Mouse (Mus musculus) stomach, postnatal 0 days (tissue): ENCODE measurements around the gene Guca2a. TPM values are rescaled to one million over a fixed set of nuclear protein-coding genes. Genes with fewer than 3 reads are reported as not detected.

ENCODE experiments used
- ATAC-seq: fragments of 200-750 bp; cut with Nextera tagmentation; 2 replicates; pipeline ENCODE4 v1.8.0; 2017; ENCODE audit not compliant: low FRiP score, low TSS enrichment
- DNase-seq: peaks from one replicate; pipeline ENCODE4 v3.0.0-alpha.2; 2016; ENCODE audit warnings: low spot score
- H3K27ac ChIP-seq: fragments of 300-500 bp; sonication (generic); replicated peaks from 2 replicates; pipeline ENCODE4 v1.5.1; 2014; ENCODE audit warnings: mild to moderate bottlenecking, control low read depth
- H3K27me3 ChIP-seq: fragments of 300-500 bp; sonication (generic); 2 replicates; pipeline ENCODE4 v1.6.1; 2014; ENCODE audit warnings: low read length; ENCODE audit not compliant: control insufficient read depth, insufficient read depth
- H3K36me3 ChIP-seq: fragments of 300-500 bp; sonication (generic); 2 replicates; pipeline ENCODE4 v1.6.1; 2014; ENCODE audit warnings: low read length, mixed read lengths; ENCODE audit not compliant: control insufficient read depth, insufficient read depth
- H3K4me1 ChIP-seq: fragments of 300-500 bp; sonication (generic); replicated peaks from 2 replicates; pipeline ENCODE4 v1.6.1; 2014; ENCODE audit warnings: antibody characterized with exemption; ENCODE audit not compliant: control insufficient read depth, insufficient read depth
- H3K4me2 ChIP-seq: fragments of 300-500 bp; sonication (generic); replicated peaks from 2 replicates; pipeline ENCODE4 v1.6.1; 2014; ENCODE audit warnings: low read depth, mild to moderate bottlenecking, control low read depth, moderate library complexity
- H3K4me3 ChIP-seq: fragments of 300-500 bp; sonication (generic); 2 replicates; pipeline ENCODE4 v1.5.1; 2014; ENCODE audit warnings: low read depth, low read length, control low read depth
- H3K9ac ChIP-seq: fragments of 300-500 bp; sonication (generic); 2 replicates; pipeline ENCODE4 v1.6.1; 2014; ENCODE audit warnings: mild to moderate bottlenecking, low read length, control low read depth, mixed read lengths
- H3K9me3 ChIP-seq: fragments of 300-500 bp; sonication (generic); 2 replicates; pipeline ENCODE4 v1.6.1; 2016; ENCODE audit warnings: low read length; ENCODE audit not compliant: control insufficient read depth
- CTCF ChIP-seq: IDR thresholded peaks from 2 replicates; pipeline ENCODE4 v1.5.1; 2016; ENCODE audit warnings: antibody characterized with exemption, low read depth, mild to moderate bottlenecking, moderate library complexity
- EP300 ChIP-seq: optimal IDR thresholded peaks from 2 replicates; pipeline ENCODE3; 2016; ENCODE audit warnings: antibody characterized with exemption
- WGBS: fragments of 180-500 bp; shearing (Covaris S2); extraction: QIAGEN DNeasy Blood & Tissue Kit; methylation state at CpG from one replicate; pipeline ENCODE4 v1.1.7; 2014; 5-methylcytosine and 5-hydroxymethylcytosine counted together
- polyA plus RNA-seq: library from polyadenylated mRNA; unstranded; fragments of >200 nt; fragmentation: Nextera tagmentation; extraction: Ambion mirVana; gene quantifications from 2 replicates; pipeline ENCODE4 v1.2.1, GENCODE M21; 2015

Guca2a gene
- polyA plus RNA-seq, 1 experiment from 2014 or later = 1.0 TPM

DNA sequence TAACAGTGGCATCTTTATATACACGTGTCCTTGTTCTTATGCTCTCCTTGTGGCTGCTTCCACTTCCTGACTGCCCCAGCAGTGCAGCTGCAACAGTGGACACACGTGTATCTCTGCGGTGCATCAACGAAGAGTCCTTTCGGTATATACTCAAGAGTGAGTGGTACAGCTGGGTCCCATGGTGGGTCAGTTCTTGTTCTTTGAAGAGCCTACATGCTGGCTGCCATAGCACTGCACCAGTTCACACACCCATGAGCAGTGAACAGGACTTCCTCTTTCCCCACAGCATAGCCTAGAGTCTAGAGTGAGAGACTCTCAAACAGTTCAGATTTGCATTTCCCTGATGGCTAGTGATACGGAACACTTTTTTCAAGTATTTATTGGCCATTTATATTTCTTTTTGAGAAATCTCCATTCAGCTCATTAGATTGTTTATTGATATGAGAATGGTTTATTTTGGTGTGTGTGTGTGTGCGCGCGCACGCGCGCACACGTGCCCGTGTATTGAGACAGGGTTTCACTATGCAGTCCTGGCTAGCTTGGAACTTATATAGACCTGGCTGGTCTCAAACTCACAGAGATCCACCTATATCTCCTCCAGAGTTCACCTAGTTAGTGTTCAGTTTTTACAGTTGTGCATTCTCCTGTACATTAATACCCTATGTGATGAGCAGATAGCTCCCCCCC lies 26.0 kb downstream of the Guca2a start:
- Histone ChIP-seq H3K27me3 (no peaks in the 10 kb centered on the region), H3K36me3 (no peaks in the 10 kb centered on the region), H3K27ac (no peak overlapping the region), H3K4me2 (no peak overlapping the region), H3K4me3 (no peak overlapping the region), H3K9ac (no peak overlapping the region), H3K4me1 (no peaks in the 10 kb centered on the region), H3K9me3 (no peaks in the 10 kb centered on the region)
- ATAC-seq (no peak), DNase-seq (no peak)
- 92% methylated on average over 14 of the region's 14 CpGs for WGBS
- no peak for TF ChIP-seq CTCF
- TF ChIP-seq EP300 = no peak

DNA sequence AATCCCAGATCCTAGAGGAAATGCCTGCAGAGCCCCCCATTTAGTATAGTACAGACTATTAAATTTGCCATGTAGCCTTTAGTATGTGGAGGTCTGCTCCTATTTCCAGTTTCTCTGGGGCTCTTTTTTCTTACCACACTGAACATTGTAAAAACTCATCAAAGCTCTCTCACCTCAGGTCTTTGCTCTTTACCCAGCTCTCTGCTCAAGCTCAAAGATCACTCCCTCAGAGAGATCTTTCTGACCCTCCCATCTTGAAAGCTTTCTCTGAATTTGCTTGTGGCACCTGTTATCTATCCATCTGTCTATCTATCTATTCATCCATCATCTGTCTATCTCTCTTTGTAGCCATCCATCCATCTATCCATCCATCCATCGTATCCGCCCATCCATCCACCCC lies 27.7 kb downstream of the Guca2a start:
- Histone ChIP-seq H3K9me3 (no peaks in the 10 kb centered on the region), H3K9ac (no peak overlapping the region), H3K27ac (no peak overlapping the region), H3K4me3 (no peak overlapping the region), H3K4me2 (no peak overlapping the region), H3K4me1 (no peaks in the 10 kb centered on the region), H3K36me3 (no peaks in the 10 kb centered on the region), H3K27me3 (no peaks in the 10 kb centered on the region)
- no peak for ATAC-seq
- DNase-seq = no peak
- TF ChIP-seq EP300 = no peak
- no peak for TF ChIP-seq CTCF
- 65% methylated on average over 2 of the region's 2 CpGs for WGBS

GRCm38 (mm10) chr4:119666116-119666515 lies 28.6 kb downstream of the Guca2a start:
- TF ChIP-seq EP300 (no peak), CTCF (no peak)
- no peaks in the 10 kb centered on the region for H3K9me3 ChIP-seq
- H3K27ac ChIP-seq = no peak overlapping the region
- WGBS = 24% methylated on average over 8 of the region's 8 CpGs
- DNase-seq (no peak), ATAC-seq (no peak)
- no peak overlapping the region for H3K4me3 ChIP-seq
- no peak overlapping the region for H3K9ac ChIP-seq
- no peaks in the 10 kb centered on the region for H3K27me3 ChIP-seq
- H3K36me3 ChIP-seq = no peaks in the 10 kb centered on the region
- no peaks in the 10 kb centered on the region for H3K4me1 ChIP-seq
- no peak overlapping the region for H3K4me2 ChIP-seq

- no peak overlapping the region for H3K9ac ChIP-seq
- no peaks in the 10 kb centered on the region for H3K36me3 ChIP-seq
- no peak for TF ChIP-seq EP300
- TF ChIP-seq CTCF = peak; percentile 85
- peak; percentile 35 for DNase-seq
- no peaks in the 10 kb centered on the region for H3K4me1 ChIP-seq
- 25% methylated on average over 5 of the region's 5 CpGs for WGBS
- H3K9me3 ChIP-seq = no peaks in the 10 kb centered on the region
- H3K27ac ChIP-seq = no peak overlapping the region
- H3K4me3 ChIP-seq = no peak overlapping the region
- no peak; the same call in 1 of the 2 replicates for ATAC-seq
- no peak overlapping the region for H3K4me2 ChIP-seq
- H3K27me3 ChIP-seq = no peaks in the 10 kb centered on the region
Observed at GRCm38 (mm10) chr4:119667454-119667853, 29.9 kb downstream of the Guca2a start.

DNA sequence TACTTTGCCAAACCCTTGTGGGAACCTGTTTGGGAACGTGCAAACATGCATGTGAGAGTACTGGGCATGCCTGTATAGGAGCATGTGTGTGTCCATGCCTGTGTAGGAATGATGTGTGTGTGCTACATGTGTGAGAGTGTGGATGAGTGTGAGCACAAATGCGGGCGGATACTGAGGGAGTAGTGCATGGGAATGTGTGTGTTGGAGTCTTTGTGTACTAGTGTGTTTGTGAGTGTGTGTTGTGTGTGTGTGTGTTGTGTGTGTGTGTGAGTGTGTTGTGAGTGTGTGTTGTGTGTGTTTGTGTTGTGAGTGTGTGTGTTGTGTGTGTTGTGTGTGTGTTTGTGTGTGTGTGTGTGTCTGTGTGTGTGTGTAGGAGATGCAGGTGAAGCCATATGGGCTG lies 30.7 kb downstream of the Guca2a start:
- no peak overlapping the region for H3K27ac ChIP-seq
- no peak overlapping the region for H3K9ac ChIP-seq
- H3K27me3 ChIP-seq = no peaks in the 10 kb centered on the region
- no peaks in the 10 kb centered on the region for H3K9me3 ChIP-seq
- no peaks in the 10 kb centered on the region for H3K36me3 ChIP-seq
- TF ChIP-seq EP300 = no peak
- no peak for TF ChIP-seq CTCF
- ATAC-seq (no peak), DNase-seq (no peak)
- WGBS = 87% methylated on average over 3 of the region's 3 CpGs
- no peak overlapping the region for H3K4me2 ChIP-seq
- H3K4me3 ChIP-seq = no peak overlapping the region
- no peaks in the 10 kb centered on the region for H3K4me1 ChIP-seq

- Histone ChIP-seq H3K27me3 (no peaks in the 10 kb centered on the region), H3K4me1 (no peaks in the 10 kb centered on the region), H3K36me3 (no peaks in the 10 kb centered on the region), H3K4me3 (no peak overlapping the region), H3K9ac (no peak overlapping the region), H3K9me3 (no peaks in the 10 kb centered on the region), H3K4me2 (no peak overlapping the region), H3K27ac (no peak overlapping the region)
- DNase-seq = no peak
- WGBS = 81% methylated on average over 4 of the region's 4 CpGs
- TF ChIP-seq CTCF (no peak), EP300 (no peak)
- ATAC-seq = no peak
Observed at GRCm38 (mm10) chr4:119668596-119668995, 31.1 kb downstream of the Guca2a start.
